Mouse (Mus musculus) right cerebral cortex, postnatal 14 days (tissue): ENCODE data around the gene Ube2f.

Experiments
- DNase-seq: peaks from one replicate; pipeline ENCODE4 v3.0.0; 2022

The Ube2f gene

GRCm38 (mm10) chr1:91239112-91239511 lies 11.0 kb upstream of the Ube2f start:
- DNase-seq, result peak; percentile 56

DNA sequence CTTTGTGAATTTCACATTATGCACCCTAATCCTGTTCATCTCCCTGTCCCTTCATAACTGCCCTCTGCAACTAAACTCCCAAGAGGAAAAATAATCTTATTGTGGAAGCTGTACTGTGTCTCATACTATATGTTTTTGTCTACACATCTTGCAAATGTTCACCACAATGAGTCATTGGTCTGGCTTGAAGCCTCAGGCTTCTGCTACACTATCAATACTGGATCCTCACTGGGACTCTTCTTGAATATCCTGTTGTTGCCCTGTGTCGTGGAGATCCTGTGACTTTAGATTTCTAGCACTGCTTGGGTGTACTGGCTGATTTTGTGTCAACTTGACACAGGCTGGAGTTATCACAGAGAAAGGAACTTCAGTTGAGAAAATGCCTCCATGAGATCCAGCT lies 10.3 kb upstream of the Ube2f start:
- DNase-seq, result no peak

DNA sequence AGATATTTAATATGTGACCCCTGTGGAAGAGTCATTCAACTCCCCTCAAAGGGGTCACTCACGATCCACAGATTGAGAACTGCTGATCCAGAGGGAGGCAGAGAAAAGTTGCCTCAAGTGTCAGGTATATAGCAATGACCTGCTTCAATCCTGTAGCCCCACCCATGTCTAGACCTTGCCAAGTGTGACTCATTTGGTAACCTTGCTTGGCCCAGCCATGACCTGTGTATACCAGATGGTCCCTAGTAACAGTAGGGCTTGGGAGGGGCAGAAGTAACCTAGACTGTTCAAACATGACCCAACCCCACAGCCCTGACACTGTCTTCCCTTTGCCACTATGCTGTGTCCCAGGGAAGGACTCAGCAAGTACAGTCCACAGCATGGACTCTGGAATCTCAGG lies 9.4 kb upstream of the Ube2f start:
- DNase-seq, result no peak

DNA sequence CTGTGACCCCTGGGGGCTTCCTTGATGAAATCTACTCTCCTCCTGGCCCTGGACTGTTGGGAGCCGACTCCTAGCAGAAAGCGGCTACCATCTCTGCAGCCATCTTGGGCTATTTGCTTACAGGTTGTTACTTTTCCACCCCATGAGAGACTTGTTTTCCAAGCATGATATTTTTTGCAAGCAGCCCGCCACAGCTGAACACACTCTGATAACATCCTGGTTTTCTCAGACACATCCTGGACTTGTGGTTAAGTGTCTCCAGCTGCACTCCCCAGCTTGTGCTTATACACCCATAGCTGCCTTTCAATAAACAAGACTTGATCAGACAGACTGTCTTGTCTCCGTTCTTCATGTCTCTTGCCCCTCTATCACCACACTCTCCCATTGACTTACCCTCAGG lies 8.9 kb upstream of the Ube2f start:
- no peak for DNase-seq

DNA sequence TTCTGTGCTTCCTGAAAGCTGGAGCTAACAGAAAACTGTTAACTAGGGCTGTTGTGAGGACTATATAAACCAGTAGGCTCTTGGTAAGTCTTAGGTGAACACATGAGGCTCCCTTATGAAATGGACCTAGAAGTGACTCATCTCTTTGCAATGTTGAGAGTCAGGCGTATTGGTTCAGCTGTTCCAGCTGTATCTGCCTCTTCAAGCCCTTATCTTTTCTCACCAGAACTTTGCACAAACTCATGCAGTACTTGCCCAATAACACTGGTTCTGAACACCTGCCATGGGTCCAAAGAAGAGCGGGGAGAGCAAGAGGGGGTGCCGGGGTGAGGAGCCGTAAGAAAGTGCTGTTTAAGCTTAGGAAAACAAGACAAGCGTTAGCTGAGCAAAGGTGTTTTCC lies 1.9 kb upstream of the Ube2f start:
- DNase-seq, result no peak

- DNase-seq, result no peak
These were observed 1.1 kb upstream of the Ube2f start for GRCm38 (mm10) chr1:91248970-91249369.

DNA sequence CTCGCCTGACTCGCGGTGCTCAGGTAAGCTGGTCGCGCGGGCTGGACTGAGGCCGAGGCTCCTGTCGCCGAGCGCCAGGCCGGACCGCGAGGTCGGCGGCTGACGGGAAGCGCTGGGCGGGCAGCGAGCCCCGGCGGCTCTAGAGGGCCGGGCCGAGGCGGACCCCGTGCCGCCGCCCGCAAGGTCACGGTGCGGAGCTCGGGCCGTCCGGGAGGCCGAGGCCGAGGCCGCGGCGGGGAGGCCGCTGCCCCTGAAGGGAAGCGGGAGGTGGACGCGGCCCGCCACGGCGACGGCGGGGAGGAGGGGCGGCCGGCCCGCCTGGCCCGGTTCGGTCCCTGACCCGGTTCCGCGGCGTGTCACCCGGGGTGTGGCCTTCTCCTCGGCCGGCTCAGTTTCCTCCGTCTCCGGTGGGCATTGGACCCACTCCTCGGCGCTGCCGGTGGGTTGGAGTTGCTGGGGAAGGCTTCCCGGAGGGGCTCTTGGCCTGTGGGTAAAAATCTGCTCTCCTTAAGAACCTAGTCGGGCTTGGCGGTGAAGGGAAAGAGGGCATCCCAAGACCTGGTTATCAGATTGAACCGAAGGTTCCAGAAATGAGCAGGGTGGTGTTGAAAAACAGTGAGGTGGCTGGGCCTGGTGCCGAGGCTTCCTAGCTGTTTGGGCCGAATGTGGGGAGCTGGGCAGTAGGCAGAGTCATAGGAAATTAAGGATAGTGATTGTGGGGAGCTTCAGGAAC lies 477 bp downstream of the Ube2f start:
- peak; percentile 33 for DNase-seq

DNA sequence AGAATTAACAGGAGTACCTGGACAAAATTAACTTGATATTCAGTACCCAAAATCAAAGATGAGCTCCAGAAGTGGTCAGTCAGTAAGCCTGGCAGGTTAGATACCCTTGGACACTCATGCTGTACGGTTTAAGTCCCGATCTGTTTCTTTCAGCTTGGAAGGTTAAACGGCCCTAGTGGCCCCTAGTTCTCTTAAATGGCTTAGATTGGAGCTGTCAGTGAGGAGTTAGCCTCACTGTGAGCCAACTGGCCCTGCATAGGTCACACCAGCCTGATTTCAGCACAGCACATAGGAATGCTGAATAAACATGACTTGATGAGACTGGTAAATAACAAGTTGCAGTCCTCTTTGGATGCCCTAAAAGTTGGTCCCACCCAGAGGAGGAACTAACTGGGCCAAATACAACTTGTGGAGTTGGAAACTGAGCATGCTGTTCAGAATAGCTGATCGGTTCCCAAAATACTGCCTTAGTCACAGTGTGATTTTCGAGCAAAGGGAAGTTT lies 1.1 kb downstream of the Ube2f start:
- no peak for DNase-seq

GRCm38 (mm10) chr1:91251927-91252326 lies 1.8 kb downstream of the Ube2f start:
- DNase-seq, result no peak

DNA sequence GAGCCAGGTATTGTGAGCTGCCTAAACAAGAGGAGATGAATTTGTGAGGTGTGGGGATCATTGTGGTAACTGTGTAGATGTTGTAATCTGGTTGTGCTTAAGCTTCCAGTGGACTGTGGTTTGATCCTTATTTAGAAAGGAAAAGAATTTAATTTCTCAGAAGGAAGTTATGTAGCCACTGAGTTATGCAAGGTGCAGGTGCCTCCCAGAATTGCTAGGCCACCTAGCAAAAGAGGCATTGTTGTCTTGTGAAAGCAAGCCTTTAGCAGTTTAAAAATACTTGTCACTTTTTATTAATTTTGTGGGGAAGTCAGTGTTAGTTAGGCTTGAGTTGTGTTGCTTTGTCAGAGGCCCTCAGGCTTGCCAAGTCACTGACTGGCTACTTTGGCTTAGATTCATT lies 7.8 kb downstream of the Ube2f start:
- no peak for DNase-seq

DNA sequence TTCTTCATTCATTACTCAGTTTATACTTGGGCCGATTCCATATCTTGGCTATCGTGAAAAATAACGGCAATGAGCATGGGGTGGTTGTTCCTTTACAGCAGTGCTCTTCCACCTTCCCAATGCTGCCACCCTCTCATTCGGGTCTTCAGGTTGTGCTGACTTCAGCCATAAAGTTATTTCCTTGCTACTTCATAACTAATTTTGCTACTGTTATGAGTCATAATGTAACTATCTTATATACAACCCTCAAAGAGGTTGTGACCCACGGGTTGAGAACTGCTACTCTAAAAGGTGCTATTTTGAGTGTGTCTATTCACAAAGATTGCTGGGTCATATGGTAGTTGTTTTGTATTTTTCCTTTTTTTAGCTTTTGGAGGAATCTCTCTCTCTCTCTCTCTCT lies 9.7 kb downstream of the Ube2f start:
- DNase-seq, result no peak

DNA sequence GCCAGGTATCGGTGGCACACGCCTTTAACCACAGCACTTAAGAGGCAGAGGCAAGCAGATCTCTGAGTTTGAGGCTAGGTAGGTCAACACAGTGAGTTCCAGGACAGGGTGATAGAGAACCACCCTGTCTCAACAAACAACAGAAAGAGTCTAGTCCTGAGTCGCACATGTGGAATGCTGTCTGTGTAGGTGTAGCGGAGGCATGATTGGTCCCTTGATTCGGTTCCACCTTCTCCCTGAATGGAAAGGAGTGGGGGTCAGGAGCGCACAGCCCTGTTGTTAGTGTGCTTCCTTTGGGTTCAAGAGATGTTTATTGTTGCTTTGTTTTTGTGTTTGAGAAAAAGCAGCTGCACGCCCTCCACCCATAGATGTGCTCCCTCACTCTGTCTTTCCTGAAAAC lies 12.4 kb downstream of the Ube2f start:
- no peak for DNase-seq

DNA sequence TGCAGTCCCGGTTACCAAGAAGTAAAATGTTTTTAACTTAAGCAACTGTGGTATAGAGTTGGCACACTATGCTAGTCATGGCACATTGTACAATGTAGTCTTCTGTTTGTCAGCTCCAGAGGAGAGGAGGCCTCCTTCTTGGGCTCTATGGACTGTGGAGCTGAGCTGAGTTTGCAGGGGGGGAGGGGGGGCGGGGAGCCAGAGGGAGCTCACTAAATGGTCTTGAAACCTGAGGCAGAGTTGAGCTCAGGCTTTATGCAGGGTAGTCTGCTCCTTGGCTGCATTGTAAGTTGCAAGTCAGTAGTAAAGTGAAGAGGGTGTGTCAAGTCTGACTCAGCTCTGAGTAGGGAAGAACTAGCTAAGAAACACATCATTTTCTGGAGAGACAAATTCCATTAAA lies 22.2 kb downstream of the Ube2f start:
- no peak for DNase-seq

- no peak for DNase-seq
These were observed 26.5 kb downstream of the Ube2f start for GRCm38 (mm10) chr1:91276581-91276980.

DNA sequence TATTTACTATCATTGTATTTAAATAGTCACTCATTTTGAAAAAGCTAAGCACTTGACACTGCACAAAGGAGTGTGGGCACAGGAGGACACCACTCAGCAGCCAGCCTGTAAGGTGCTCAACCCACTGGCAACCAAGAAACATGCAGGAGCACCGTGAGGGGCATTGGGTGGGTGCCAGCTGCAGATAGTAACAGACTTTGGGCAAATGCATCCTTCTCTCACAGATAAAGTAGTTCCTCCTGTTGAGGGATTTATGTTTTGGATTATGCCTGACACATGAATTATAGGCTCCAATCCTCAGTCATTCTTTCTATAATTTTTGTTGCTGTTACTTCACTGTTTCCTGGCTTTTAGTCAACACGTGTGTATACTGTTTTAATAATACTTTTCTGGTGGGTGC lies 27.4 kb downstream of the Ube2f start:
- no peak for DNase-seq

DNA sequence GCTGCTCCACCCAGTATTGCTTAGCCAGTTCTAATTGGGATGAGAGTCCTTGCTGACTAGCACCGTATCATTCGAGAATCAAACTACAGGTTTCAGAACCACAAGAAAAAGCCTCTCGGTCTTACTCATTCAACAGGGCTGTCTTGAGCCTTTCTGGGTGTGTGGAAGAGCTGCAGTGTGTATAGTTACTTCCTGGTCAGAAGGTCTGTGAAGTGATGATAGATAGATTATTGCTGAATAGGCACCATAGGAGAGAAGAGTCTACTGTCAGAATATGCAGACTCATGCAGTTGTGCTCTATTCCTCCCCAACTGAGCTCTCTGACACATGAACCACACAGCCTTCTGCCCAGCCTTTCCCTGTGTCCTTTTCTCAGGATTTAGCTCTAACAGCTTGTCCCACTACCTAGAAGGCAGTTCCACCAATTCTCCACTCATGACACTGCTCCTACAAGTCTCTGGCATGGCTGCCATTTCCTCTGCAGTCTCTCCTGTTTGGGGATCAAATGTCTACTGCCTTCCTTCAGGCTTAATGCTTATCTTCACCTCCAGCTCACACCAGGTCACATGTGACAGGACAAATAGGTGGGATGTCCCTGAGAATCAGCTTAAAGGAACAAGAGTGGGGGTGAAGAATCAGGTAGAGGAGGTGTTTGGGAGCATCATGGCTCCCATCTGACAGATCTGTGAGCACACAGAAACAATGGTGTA lies 28.5 kb downstream of the Ube2f start:
- no peak for DNase-seq

DNA sequence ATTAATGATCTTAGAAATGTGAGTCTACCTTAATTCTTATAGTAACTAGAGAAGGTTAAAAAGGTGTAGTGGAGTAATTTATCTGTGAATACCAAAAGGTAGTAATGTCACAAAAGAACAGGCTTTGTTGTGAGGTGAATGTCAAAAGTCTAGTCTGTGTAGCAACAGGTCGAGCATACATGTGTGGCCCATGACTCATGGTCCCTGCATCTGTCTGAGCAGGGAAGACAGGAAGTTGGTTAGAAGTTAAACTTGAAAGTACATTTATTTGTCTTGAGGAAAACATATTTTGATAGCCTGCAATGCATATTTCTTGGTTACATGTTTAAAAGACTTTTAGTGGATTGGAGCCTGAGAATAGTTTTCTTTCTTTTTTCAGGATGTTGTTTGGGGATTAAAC lies 29.0 kb downstream of the Ube2f start:
- no peak for DNase-seq

GRCm38 (mm10) chr1:91282582-91282981 lies 32.5 kb downstream of the Ube2f start:
- DNase-seq, result no peak

DNA sequence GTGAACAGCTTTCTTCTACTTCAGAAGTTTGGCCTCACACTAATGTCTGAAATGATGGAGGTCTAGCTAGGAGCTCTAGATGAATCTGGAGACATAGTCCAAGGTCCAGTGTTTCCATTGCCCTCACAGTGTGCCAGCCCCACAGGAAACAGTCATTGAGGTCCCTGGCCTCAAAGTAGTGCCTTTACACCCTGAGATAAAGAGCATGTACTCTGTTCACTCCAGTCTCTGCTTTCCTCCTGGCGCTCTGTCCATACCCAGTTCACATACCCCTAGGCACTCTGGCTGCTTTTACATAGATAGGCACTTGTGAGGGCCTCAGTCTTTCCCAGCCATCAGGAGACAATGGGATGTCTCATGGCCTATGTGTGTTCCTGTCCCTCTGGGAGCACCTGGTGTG lies 39.3 kb downstream of the Ube2f start:
- DNase-seq, result no peak

GRCm38 (mm10) chr1:91292101-91292825 lies 42.2 kb downstream of the Ube2f start:
- DNase-seq, result no peak

GRCm38 (mm10) chr1:91295544-91295943 lies 45.4 kb downstream of the Ube2f start:
- DNase-seq, result no peak

- peak; percentile 94 for DNase-seq
These were observed 48.0 kb downstream of the Ube2f start, which contains the start of gene Scly for GRCm38 (mm10) chr1:91297799-91298744. TSS of gene Scly (plus strand) at chr1:91298338.
